Mouse (Mus musculus): Measurements from ENCODE around the gene Tmcc2. TPM values are rescaled to one million over a fixed set of nuclear protein-coding genes. Genes with fewer than 3 reads are reported as not detected.

Tmcc2 gene
- polyA plus RNA-seq, 1 experiment from 2014 or later: 33.9 TPM

DNA sequence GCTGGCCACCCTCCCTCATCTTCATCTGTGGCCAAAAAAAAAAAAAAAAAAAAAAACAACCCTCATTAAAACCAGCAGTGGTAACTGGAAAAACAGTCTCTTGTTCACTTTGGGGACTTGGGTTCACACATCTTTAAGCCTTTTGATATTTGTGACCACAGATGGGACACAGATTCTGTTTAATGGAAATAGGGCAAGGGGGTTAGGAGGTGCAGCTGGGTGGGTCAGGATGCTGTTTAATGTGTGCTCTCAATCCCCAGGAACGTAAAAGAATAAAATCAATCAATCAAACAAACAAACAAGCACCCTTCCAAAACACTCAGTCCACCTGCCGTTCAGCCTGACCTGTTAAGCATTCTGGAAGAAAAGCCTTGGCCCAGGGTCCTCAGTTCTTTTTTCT lies 57.9 kb downstream of the Tmcc2 start:
- Histone ChIP-seq H3K27ac (replicated peaks) (peak overlapping the region; percentile 77), H3K27me3 (no peaks in the 10 kb centered on the region), H3K4me3 (no peak overlapping the region), H3K9me3 (no peaks in the 10 kb centered on the region), H3K4me1 (replicated peaks) (peaks cover 55% of the 10 kb centered on the region), H3K36me3 (peaks cover 36% of the 10 kb centered on the region), H3K9ac (0 out of 2 replicates have a peak overlapping the region, but pooled peaks have one; percentile 13), H3K4me2 (no peak overlapping the region)
- ATAC-seq (ENCODE audit: low read depth): no peak; the same call in 1 of the 2 replicates
- WGBS: 6% methylated on average over 2 of the region's 2 CpGs

DNA sequence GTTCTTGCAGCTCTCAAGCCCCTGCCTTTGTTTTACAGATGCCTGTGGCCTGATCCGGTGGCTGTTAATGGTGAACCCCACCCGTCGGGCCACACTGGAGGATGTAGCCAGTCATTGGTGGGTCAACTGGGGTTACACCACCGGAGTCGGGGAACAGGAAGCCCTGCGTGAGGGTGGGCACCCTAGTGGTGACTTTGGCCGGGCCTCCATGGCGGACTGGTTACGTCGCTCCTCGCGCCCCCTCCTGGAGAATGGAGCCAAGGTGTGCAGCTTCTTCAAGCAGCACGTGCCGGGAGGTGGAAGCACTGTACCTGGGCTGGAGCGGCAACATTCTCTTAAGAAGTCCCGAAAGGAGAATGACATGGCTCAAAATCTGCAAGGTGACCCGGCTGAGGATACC lies 59.8 kb downstream of the Tmcc2 start:
- Histone ChIP-seq H3K9ac (no peak overlapping the region), H3K36me3 (peaks cover 39% of the 10 kb centered on the region), H3K4me2 (no peak overlapping the region), H3K9me3 (no peaks in the 10 kb centered on the region), H3K27me3 (no peaks in the 10 kb centered on the region), H3K27ac (replicated peaks) (no peak overlapping the region), H3K4me3 (no peak overlapping the region), H3K4me1 (replicated peaks) (peaks cover 70% of the 10 kb centered on the region)
- WGBS: 89% methylated on average over 17 of the region's 17 CpGs
- ATAC-seq (ENCODE audit: low read depth): no peak

DNA sequence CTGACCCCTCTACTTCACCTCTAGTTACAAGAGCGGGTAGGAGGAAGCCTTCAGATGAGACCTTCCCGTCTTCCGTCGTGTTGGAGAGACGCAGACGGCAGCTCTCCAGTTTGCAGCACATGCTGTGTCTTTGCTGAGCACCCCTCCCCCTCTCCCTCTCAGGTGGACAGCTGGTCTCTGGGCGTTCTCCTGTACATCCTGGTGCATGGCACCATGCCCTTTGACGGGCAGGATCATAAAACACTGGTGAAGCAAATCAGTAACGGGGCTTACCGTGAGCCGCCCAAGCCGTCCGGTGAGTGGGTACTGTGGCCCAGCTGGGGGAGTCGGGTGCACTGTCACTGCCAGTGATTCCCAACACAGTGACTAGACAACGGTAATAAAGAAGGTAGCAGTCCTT lies 60.7 kb downstream of the Tmcc2 start:
- H3K4me2 ChIP-seq: no peak overlapping the region
- no peak overlapping the region for H3K9ac ChIP-seq
- no peaks in the 10 kb centered on the region for H3K9me3 ChIP-seq
- no peaks in the 10 kb centered on the region for H3K27me3 ChIP-seq
- no peak overlapping the region for H3K27ac ChIP-seq (replicated peaks)
- peaks cover 39% of the 10 kb centered on the region for H3K36me3 ChIP-seq
- 62% methylated on average over 15 of the region's 15 CpGs for WGBS
- H3K4me1 ChIP-seq (replicated peaks): peaks cover 75% of the 10 kb centered on the region
- ATAC-seq (ENCODE audit: low read depth): no peak
- no peak overlapping the region for H3K4me3 ChIP-seq

DNA sequence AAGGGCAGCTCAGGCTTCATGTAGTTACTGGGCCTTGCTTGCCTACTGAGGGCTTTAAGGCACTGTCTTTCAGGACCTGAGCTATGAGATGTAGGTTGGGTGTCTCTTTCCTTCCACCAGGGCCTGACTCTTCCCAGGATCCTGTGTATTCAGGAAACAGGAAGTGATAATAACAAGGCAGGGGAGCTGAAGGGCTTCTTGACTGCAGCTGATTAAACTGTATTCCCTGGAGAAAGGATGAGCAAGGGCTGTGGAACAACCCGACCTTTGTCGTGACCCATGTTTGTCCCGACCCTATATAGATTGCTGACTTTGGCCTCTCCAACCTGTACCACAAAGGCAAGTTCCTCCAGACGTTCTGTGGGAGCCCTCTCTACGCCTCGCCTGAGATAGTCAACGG lies 61.4 kb downstream of the Tmcc2 start:
- no peak for ATAC-seq (ENCODE audit: low read depth)
- H3K9ac ChIP-seq: no peak overlapping the region
- H3K9me3 ChIP-seq: no peaks in the 10 kb centered on the region
- WGBS: 84% methylated on average over 7 of the region's 7 CpGs
- no peak overlapping the region for H3K4me2 ChIP-seq
- no peak overlapping the region for H3K27ac ChIP-seq (replicated peaks)
- H3K36me3 ChIP-seq: peaks cover 39% of the 10 kb centered on the region
- peaks cover 72% of the 10 kb centered on the region for H3K4me1 ChIP-seq (replicated peaks)
- no peak overlapping the region for H3K4me3 ChIP-seq
- H3K27me3 ChIP-seq: no peaks in the 10 kb centered on the region

DNA sequence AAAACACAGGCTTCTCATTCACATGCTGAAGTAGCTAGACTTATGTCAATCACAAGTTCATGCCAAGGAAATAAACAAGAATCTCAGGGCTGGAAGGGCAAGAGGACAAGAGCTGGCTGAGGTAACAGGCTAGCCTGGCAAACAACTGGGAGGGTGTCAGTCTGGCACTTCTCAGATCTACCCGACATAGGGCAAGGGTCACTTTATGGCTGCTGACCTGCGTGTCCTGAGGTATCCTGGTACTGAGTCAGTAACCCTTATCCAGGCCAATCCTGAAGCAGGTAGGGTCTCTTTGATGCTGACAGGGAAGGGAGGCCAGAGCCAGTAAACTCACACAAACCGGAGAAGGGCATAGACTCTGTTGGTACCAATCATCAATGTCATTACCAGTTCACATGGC lies 62.5 kb downstream of the Tmcc2 start:
- ATAC-seq (ENCODE audit: low read depth): no peak

DNA sequence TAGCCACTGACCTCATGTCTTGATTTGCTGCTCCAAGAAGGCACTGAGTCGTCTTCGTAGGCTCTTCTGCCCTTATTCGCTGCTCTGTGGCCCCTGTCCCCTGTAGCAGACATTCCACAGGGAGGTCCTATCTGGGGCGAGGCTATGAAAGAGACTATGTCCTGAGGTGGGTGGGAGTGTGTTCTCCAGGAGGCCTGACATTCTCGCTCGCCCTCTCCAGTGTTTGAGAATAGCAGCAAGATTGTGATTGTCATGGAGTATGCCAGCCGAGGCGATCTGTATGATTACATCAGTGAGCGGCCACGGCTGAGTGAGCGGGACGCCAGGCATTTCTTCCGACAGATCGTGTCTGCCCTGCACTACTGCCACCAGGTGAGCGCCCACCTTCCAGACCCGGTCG lies 63.6 kb downstream of the Tmcc2 start:
- H3K36me3 ChIP-seq: peaks cover 37% of the 10 kb centered on the region
- no peak for ATAC-seq (ENCODE audit: low read depth)
- no peaks in the 10 kb centered on the region for H3K27me3 ChIP-seq
- H3K4me1 ChIP-seq (replicated peaks): peaks cover 70% of the 10 kb centered on the region
- no peak overlapping the region for H3K9ac ChIP-seq
- no peak overlapping the region for H3K4me3 ChIP-seq
- WGBS: 85% methylated on average over 17 of the region's 17 CpGs
- peak overlapping the region; percentile 82 for H3K27ac ChIP-seq (replicated peaks)
- no peaks in the 10 kb centered on the region for H3K9me3 ChIP-seq
- no peak overlapping the region for H3K4me2 ChIP-seq

More for the DNA sequence above, 62.5 kb downstream of the Tmcc2 start:
- Histone ChIP-seq H3K36me3 (peaks cover 39% of the 10 kb centered on the region), H3K9ac (no peak overlapping the region), H3K4me1 (replicated peaks) (peaks cover 71% of the 10 kb centered on the region), H3K27ac (replicated peaks) (no peak overlapping the region), H3K4me3 (no peak overlapping the region), H3K9me3 (no peaks in the 10 kb centered on the region), H3K27me3 (no peaks in the 10 kb centered on the region), H3K4me2 (no peak overlapping the region)
- 89% methylated on average over 3 of the region's 3 CpGs for WGBS

DNA sequence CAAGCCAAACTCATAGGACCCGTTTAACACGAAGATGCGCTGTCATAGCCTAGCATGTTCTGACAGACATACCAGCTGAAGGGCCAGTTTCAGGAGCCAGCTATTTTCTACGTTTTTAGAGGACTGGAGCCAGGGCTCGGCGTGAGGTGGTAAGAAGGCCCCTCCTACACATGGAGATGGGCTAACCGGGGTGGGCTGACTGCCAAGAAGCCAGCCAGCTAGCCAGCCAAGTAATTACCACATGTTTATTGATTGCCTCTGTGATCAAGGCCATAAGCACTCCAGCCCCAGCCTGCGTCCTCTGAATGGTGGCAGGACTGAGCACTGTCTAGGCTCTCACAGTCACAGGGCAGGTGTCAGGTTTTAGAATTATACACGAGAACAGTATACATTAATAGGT lies 64.3 kb downstream of the Tmcc2 start:
- H3K27ac ChIP-seq (replicated peaks): peak overlapping the region; percentile 82
- no peak overlapping the region for H3K9ac ChIP-seq
- no peak overlapping the region for H3K4me3 ChIP-seq
- no peaks in the 10 kb centered on the region for H3K27me3 ChIP-seq
- peaks cover 30% of the 10 kb centered on the region for H3K36me3 ChIP-seq
- no peak overlapping the region for H3K4me2 ChIP-seq
- no peaks in the 10 kb centered on the region for H3K9me3 ChIP-seq
- WGBS: 35% methylated on average over 9 of the region's 9 CpGs
- peaks cover 70% of the 10 kb centered on the region for H3K4me1 ChIP-seq (replicated peaks)
- ATAC-seq (ENCODE audit: low read depth): peak; percentile 41

DNA sequence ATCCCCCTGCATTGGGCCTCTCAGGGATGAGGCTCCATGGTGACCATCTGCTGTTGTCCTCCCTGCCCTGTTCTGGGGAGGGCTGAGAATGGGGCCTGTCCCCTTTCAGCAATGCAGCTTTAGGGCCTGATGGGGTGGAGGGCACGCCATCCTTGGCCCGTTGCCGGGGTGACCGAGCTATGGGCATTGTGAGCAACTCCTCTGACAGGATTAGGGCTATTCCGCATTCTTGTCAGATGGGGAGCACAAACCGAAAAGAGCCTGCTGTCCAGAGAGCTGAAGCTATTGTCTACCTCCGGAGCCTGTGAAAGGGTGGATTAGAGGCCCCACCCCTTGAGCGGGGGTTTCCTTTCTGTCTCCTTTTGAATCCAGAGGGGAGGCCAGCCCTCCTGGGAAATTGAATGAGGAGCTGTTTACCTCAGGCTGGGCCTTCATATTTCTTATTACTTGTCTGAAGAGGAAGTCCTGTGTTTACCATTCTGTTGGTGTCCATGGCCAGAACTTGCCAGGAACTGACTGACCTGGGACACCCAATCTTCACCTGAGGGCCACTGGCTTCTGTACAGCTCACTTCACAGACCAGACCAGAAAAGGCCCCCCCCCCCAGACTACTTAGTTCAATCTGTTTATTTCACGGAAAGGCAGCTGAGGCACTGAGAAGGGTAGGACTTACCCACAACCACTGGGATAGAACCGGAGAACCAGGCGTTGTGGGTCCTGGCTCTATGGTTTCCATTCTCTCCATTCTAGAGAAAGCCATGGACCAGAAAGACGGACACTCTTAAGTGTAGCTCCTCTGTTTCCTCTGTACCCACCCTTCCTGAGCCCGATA lies 68.2 kb downstream of the Tmcc2 start:
- Histone ChIP-seq H3K4me2 (peak overlapping the region; percentile 14), H3K27me3 (no peaks in the 10 kb centered on the region), H3K9me3 (no peaks in the 10 kb centered on the region), H3K36me3 (peaks cover under 1% of the 10 kb centered on the region; the same call in 1 of the 2 replicates), H3K4me3 (no peak overlapping the region), H3K4me1 (replicated peaks) (peaks cover 93% of the 10 kb centered on the region), H3K27ac (replicated peaks) (peak overlapping the region; percentile 94), H3K9ac (peak overlapping the region; percentile 57)
- ATAC-seq (ENCODE audit: low read depth): peak; percentile 80
- 17% methylated on average over 13 of the region's 13 CpGs for WGBS

DNA sequence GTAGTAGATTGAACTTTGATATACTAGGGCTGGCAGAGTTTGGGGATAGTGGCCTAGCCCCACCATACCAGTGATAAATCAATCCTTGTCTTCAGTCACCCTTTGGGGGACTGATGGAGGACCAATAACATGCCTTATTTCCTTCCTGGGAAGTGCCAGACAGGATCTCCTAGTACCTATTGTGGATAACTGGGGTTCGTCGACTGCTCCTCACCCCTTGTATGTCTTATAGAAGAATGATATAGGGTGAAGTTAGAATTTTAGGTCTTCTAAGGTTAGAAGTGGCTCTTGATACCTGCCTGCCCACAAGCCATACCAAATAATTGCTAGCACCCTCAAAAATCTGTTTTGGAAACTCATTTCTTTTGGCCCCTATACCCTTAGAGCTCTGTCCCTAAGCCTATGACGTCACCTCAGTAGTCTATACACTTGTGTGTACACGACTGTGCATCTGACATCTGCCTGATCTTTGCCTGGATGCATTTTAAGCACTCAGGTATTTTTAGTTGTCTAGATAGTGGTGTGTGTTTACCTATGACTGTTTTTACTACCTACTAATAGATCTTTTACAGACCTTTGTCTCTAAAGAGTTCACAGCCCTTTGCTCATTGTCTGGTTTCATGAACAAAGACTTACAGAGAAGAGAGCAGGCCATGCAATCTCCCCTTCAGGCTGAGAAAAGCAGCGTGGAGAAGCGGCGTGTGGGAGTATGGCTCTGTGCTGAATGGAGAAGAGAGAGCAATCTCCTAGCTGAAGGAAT lies 69.1 kb downstream of the Tmcc2 start:
- H3K4me1 ChIP-seq (replicated peaks): peaks cover 94% of the 10 kb centered on the region
- H3K9me3 ChIP-seq: no peaks in the 10 kb centered on the region
- 29% methylated on average over 7 of the region's 7 CpGs for WGBS
- H3K4me2 ChIP-seq: peak overlapping the region; percentile 14
- peak overlapping the region; percentile 94 for H3K27ac ChIP-seq (replicated peaks)
- no peak for ATAC-seq (ENCODE audit: low read depth)
- no peaks in the 10 kb centered on the region for H3K27me3 ChIP-seq
- H3K9ac ChIP-seq: peak overlapping the region; percentile 57
- H3K36me3 ChIP-seq: no peaks in the 10 kb centered on the region
- no peak overlapping the region for H3K4me3 ChIP-seq

DNA sequence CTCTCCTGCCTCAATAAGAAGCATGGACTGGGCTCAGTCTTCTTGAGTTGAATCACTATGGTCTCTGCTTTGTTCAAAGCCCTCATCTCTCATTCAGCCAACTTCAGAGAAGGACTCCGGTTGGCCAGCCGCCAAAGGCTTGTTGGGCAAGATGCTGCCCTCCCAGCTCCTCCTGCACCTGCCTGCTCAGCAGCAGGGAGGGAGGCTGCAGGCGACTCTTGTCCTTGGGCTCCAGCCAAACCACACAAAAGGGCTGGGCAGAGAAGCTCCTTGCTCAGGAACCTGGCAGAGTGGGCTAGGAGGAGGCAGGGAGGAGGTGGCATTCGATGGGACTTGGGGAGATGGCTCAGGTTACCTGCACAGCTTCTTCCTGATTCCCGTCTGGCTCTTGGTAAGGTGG lies 71.8 kb downstream of the Tmcc2 start:
- Histone ChIP-seq H3K27me3 (peaks cover 2% of the 10 kb centered on the region), H3K9me3 (no peaks in the 10 kb centered on the region), H3K4me2 (peak overlapping the region; percentile 91), H3K36me3 (no peaks in the 10 kb centered on the region), H3K27ac (replicated peaks) (peak overlapping the region; percentile 80), H3K9ac (0 out of 2 replicates have a peak overlapping the region, but pooled peaks have one; percentile 23), H3K4me1 (replicated peaks) (peaks cover 85% of the 10 kb centered on the region), H3K4me3 (no peak overlapping the region)
- ATAC-seq (ENCODE audit: low read depth): no peak
- 40% methylated on average over 5 of the region's 5 CpGs for WGBS

DNA sequence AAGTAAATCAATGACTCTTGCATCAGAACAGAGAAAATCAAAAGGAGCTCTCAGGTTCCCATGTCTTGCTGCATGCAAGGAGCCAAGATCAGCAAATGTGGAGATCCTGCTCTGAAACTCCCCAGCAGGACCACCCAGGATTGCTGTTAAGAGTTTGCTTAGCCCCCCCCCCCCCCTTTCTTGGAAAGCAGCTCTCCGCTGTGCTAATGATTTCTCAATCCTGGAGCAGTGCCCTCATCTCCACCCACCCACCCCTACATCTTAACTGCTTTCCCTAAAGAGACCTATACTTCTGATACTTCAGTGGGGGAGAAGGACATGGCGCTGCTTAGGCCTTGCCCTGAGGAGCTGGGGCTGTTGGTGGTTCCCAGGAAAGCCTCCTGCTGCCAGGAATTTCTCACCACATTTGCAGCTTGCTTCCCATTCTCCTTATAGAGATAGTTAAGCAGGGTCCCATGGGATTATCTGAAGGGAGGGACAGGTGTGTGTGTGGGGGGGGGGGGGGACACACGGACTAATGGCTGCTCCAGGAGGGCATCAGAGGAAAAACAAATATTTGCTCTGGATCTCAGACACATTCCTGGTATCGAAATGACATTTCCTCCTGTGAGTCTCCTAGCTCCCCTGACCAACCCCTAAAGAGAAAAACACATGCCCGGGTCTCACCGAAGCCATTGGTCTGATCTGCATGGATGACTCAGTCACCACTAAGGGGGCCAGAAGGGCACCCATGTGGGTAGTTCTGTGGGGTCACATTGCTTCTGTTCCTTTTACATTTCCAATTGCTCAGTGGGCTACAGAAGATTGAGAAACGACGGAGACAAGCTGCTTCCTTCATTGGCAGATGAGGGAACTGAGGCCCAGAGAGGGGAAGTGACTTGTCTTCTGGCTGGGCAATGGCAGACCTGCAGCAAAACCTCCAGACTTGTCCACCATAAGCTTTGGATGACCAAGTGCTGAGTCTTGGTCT lies 72.9 kb downstream of the Tmcc2 start:
- Histone ChIP-seq H3K4me3 (peak overlapping the region; percentile 75), H3K4me1 (replicated peaks) (peaks cover 76% of the 10 kb centered on the region)
- 22% methylated on average over 8 of the region's 8 CpGs for WGBS

More for the DNA sequence above, 72.9 kb downstream of the Tmcc2 start:
- peaks cover 5% of the 10 kb centered on the region for H3K27me3 ChIP-seq
- no peak for ATAC-seq (ENCODE audit: low read depth)
- H3K27ac ChIP-seq (replicated peaks): peak overlapping the region; percentile 80
- H3K4me2 ChIP-seq: peak overlapping the region; percentile 91
- H3K9me3 ChIP-seq: no peaks in the 10 kb centered on the region
- H3K9ac ChIP-seq: peak overlapping the region; percentile 85
- H3K36me3 ChIP-seq: no peaks in the 10 kb centered on the region

All from neural tube, embryonic 13.5 days (tissue).